Mouse (Mus musculus) myocyte (in vitro differentiated cells): ENCODE measurements around the gene Lpin2.

Source experiments
- MYOD1 ChIP-seq, 3 experiments: IDR thresholded peaks; one replicate each; pipeline ENCODE4 v1.6.1; 2011; ENCODE audit warnings: control low read depth in 2 of 3, low read depth in 2 of 3, mild to moderate bottlenecking in 2 of 3, moderate library complexity in 1 of 3; ENCODE audit not compliant: insufficient read length in 2 of 3, control insufficient read depth in 1 of 3
- POLR2A ChIP-seq: IDR thresholded peaks from one replicate; pipeline ENCODE4 v1.6.1; 2011; ENCODE audit warnings: low read depth, mild to moderate bottlenecking, control low read depth, moderate library complexity; ENCODE audit not compliant: insufficient read length
- REST ChIP-seq: IDR thresholded peaks from one replicate; pipeline ENCODE4 v1.6.1; 2011; ENCODE audit warnings: mild to moderate bottlenecking, control low read depth, moderate library complexity; ENCODE audit not compliant: insufficient read depth, insufficient read length

DNA sequence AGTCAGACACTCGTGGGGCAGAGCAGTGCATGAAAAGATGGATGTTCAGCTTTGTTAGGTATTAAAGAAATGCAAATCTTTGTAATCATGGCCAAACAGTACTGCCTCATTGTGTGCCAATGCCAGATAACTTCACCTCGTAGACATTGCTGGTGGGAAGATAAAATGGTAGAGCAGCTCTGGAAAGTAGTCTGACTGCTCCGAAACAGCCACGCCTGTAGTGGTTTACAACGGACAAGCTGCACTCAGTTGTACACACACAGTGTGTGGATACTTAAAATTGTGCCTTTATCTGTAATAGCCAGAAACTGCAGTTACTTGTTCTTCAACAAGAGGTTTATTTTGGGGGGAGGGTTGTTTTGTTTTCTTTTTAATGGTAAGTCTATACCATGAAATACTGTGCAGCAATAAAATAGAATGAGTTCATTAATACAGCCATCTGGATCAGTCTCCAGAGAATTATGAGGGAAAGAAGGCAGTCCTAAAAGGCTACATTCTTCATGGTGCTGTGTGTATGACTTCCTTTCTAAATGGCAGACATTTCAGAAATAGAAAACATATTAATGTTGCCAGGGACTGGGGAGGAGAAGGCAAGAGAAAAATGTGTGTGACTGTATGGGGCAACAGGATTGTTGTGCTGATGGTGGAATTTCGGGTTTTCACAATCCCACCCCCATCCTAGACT lies 29.7 kb downstream of the Lpin2 start:
- TF ChIP-seq POLR2A (no peak), REST (no peak), MYOD1 (IDR thresholded peaks at IDR 0.05; ENCODE audit: control insufficient read depth in 1 of 3, insufficient read length in 2 of 3, low read depth in 2 of 3) (no peak)
